Mouse (Mus musculus): ENCODE measurements around the gene 1700034J05Rik. TPM values are rescaled to one million over a fixed set of nuclear protein-coding genes. Genes with fewer than 3 reads are reported as not detected.
A peak's percentile ranks its signal among the peaks of the same experiment; 100 is the strongest.

1700034J05Rik gene
- polyA plus RNA-seq, 1 experiment: not detected

DNA sequence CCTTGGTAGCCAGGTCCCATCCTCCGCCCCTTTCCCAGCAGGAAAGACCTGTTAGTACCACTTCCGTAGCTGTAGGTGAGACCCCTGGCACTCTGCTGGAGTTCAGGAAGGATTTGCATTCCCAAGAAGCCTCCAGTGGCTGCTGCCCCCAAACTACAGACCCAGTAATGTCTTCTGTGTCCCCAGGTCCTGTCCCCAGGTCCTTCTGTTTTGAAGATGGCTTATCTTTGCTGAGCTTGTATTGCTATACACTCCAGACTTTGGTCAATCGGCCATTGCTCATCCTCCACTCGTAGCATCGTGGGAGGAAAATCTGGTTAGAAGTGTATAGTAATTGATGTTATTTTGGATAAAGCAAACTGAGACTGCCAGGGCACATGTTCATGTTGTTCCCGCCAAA, 13.6 kb upstream of the 1700034J05Rik start:
- no peaks in the 10 kb centered on the region for H3K27me3 ChIP-seq (replicated peaks)
- no peak overlapping the region for H3K4me3 ChIP-seq (replicated peaks)
- TF ChIP-seq FLI1 (IDR thresholded peaks at IDR 0.05; ENCODE audit: low read length) (no peak), GATA1 (IDR thresholded peaks at IDR 0.05; ENCODE audit: borderline replicate concordance, low read length) (no peak)
- no peaks in the 10 kb centered on the region for H3K9me3 ChIP-seq
- H3K4me1 ChIP-seq: peaks cover 74% of the 10 kb centered on the region
- H3K36me3 ChIP-seq (replicated peaks; ENCODE audit: low read length): peaks cover 20% of the 10 kb centered on the region

DNA sequence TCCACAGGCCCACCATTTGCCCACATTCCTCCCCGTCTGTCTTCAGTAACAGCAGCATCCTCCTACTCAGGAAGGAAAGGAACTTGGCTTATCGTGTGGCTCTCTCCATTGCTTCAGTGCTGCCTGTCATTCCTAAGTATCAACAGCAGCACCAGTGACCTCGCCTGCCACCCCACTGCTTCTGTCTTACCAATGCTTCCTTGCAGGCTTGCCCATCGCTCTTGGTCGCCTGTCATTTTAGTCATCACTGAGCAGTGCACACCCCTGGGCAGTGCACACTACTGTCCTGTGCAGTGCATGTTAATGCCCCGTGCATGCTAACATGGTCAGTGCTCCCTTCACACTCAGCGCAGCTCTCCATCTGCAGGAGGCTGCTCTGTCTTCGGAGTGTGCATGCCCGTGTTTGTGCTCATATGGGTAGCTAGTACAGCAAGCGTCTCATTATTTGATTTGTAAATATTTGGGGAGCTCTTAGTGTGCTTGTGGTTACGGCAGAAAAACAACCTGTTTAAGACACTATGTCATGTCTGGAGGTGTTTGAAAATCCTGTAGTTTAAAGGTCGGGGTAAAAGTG, 12.3 kb upstream of the 1700034J05Rik start:
- Histone ChIP-seq H3K4me3 (replicated peaks) (peak overlapping the region; percentile 84), H3K36me3 (replicated peaks; ENCODE audit: low read length) (peaks cover 27% of the 10 kb centered on the region), H3K27me3 (replicated peaks) (no peaks in the 10 kb centered on the region), H3K4me1 (peaks cover 79% of the 10 kb centered on the region), H3K9me3 (no peaks in the 10 kb centered on the region)
- TF ChIP-seq GATA1 (IDR thresholded peaks at IDR 0.05; ENCODE audit: borderline replicate concordance, low read length) (no peak), FLI1 (IDR thresholded peaks at IDR 0.05; ENCODE audit: low read length) (no peak)

DNA sequence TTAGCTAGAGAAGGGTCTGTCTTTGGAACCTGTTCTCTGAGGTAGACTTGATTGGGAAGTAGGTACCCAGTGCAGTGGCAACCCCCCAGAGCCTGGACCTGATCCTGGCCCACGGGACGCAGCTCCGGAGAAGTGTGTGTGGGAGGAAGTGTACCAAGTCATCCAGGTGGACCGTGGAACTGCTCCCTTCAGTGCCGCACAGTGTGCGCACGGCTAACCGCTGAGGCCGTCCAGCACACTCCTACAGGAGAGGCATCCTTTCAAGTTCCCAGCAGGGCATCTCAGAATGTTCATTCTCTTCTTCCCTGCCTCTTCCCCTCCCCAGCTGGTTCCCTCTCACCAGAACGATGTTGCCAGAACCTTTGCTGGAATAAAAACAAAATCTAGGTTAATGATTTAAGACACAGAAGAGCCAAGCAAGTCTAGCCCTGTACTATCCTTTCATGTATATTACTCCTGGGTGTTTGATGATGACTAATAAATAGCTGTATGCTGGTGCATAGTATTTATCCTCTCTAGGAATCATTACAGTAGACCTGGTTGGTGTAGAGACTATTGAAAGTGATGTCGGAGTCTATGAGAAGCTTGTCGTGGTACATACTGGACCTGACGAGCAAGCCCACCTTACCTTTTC, 11.0 kb upstream of the 1700034J05Rik start:
- H3K4me1 ChIP-seq: peaks cover 85% of the 10 kb centered on the region
- no peaks in the 10 kb centered on the region for H3K27me3 ChIP-seq (replicated peaks)
- H3K9me3 ChIP-seq: no peaks in the 10 kb centered on the region
- peaks cover 34% of the 10 kb centered on the region for H3K36me3 ChIP-seq (replicated peaks; ENCODE audit: low read length)
- TF ChIP-seq GATA1 (IDR thresholded peaks at IDR 0.05; ENCODE audit: borderline replicate concordance, low read length) (no peak), FLI1 (IDR thresholded peaks at IDR 0.05; ENCODE audit: low read length) (no peak)
- no peak overlapping the region for H3K4me3 ChIP-seq (replicated peaks)

DNA sequence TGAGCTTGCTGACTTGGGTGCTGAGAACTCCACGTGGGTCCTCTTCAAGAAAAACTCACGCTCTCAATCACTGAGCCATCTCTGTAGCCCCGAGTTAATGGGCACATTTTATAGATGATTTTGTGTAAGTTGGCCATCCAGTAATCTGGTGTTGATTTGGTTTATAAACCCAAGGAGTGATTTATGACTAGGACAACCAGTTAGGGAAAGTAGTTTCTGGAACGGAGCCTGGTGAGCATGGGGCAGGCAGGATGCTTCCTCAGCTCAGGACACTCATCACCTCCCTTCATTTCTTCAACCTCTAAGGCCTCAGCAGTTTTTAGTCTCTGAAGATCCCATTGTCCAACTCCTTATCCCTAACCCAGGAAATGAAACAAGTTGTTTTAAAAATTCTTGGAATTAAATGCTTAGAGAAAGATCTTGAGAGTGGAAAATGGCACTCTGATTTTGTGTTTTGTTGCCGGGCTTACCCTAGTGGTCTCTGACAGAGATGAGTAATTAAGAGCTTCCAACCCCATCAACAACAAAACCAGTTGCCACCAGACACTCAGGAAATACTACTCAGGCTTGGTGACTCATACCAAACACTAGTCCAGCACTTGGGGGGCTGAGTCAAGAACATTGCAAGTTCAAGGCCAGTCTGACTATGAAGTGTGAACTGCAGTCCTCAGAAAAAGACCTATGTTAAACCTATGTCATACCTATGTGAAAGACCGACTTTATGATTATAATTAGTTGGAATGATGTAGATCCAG, 9.4 kb upstream of the 1700034J05Rik start:
- Histone ChIP-seq H3K4me1 (peaks cover 94% of the 10 kb centered on the region), H3K27me3 (replicated peaks) (no peaks in the 10 kb centered on the region), H3K9me3 (no peaks in the 10 kb centered on the region), H3K36me3 (replicated peaks; ENCODE audit: low read length) (peaks cover 36% of the 10 kb centered on the region), H3K4me3 (replicated peaks) (no peak overlapping the region)
- no peak for TF ChIP-seq GATA1 (IDR thresholded peaks at IDR 0.05; ENCODE audit: borderline replicate concordance, low read length)
- TF ChIP-seq FLI1 (IDR thresholded peaks at IDR 0.05; ENCODE audit: low read length): no peak

DNA sequence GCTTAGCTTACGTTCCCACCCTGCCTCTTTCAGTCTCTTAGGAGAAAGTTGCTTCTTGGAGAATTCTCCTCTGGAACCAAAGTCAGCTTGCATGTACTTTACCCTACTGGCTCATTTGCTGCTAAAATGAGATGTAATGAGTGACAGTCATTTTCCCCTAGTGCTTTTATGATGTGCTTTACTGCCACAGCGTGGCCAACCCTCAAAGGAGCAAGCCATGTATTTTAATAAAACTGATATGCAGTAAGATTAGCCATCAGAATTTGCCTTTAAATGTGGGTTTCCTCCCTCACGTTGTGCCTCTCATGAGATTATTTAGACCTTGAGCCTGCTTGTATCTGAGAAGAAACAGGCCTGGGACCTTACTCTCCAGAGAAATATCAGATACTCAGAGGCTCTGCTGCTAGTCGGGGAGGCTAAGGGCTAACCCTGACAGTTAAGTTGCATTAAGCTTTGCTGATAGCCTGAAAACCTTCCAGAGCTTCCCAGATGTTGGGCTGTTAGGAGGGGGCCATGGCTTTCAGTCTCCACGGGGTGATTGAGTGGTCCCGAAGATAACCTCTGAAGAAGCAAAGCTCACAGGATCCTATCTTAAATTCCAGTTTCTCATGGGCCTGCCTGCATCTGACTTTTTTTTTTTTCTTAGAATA, 7.7 kb upstream of the 1700034J05Rik start:
- H3K4me3 ChIP-seq (replicated peaks): no peak overlapping the region
- peaks cover 41% of the 10 kb centered on the region for H3K36me3 ChIP-seq (replicated peaks; ENCODE audit: low read length)
- H3K4me1 ChIP-seq: peaks cover 97% of the 10 kb centered on the region
- no peak for TF ChIP-seq FLI1 (IDR thresholded peaks at IDR 0.05; ENCODE audit: low read length)
- TF ChIP-seq GATA1 (IDR thresholded peaks at IDR 0.05; ENCODE audit: borderline replicate concordance, low read length): no peak
- H3K27me3 ChIP-seq (replicated peaks): no peaks in the 10 kb centered on the region
- H3K9me3 ChIP-seq: no peaks in the 10 kb centered on the region

DNA sequence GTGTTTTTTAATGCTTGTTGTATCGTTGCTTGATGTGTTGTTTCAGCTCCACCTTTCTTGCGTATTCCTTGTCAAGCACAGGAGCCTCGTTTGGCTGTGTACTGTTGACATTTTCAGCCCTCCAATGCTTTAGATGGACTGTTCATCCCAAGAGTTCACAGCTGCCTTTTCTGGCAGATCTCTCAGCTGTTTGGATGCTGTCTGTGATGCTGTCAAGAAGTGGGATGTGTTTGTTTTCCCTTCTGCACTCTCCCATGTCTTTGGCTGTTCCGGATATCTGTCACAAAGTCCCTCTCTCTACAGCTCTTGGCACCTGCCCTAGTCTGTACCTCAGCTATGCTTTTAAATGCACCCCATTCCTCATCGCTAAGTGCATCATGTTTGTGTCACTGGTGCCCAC, 6.7 kb upstream of the 1700034J05Rik start:
- no peaks in the 10 kb centered on the region for H3K27me3 ChIP-seq (replicated peaks)
- peaks cover 41% of the 10 kb centered on the region for H3K36me3 ChIP-seq (replicated peaks; ENCODE audit: low read length)
- no peaks in the 10 kb centered on the region for H3K9me3 ChIP-seq
- no peak overlapping the region for H3K4me3 ChIP-seq (replicated peaks)
- TF ChIP-seq GATA1 (IDR thresholded peaks at IDR 0.05; ENCODE audit: borderline replicate concordance, low read length): no peak
- TF ChIP-seq FLI1 (IDR thresholded peaks at IDR 0.05; ENCODE audit: low read length): no peak
- peaks cover 97% of the 10 kb centered on the region for H3K4me1 ChIP-seq

DNA sequence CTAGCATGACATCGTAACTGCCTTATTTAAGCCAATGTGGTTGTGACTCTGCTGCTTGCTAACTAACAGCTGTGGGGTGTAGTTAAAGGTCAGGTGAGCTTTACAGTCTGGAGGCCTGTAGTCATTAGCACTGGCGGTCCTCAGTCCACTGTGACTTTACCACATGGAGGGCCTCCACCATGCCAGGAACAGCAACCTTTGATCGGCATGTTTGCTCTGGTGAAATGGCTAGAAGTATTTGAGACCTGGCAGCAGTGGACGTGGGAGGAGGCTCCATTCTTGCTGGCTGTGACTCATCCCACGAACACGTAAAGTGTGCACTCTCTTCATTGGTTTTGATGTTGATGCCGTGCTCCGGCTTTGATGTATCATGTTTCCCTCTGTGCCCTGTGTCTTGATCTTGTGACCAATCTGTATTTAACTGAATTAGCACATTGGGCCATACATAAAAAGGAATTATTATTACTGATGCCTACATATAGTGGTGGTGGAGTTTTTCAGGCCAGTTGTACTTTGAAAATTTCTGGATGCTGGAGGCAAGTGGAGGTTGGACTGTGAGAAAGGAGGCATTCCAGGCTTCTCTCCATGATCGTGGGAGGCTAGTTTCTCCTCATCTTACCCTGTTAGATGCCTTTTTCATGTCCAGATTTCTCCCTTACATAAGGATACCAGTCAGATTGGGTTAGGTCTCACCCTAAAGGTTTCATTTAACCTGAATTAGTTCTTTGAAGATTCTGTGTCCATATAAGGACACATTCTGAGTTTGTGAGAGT, 5.9 kb upstream of the 1700034J05Rik start:
- peaks cover 97% of the 10 kb centered on the region for H3K4me1 ChIP-seq
- H3K36me3 ChIP-seq (replicated peaks; ENCODE audit: low read length): peaks cover 38% of the 10 kb centered on the region
- TF ChIP-seq FLI1 (IDR thresholded peaks at IDR 0.05; ENCODE audit: low read length) (no peak), GATA1 (IDR thresholded peaks at IDR 0.05; ENCODE audit: borderline replicate concordance, low read length) (no peak)
- H3K27me3 ChIP-seq (replicated peaks): no peaks in the 10 kb centered on the region
- H3K9me3 ChIP-seq: no peaks in the 10 kb centered on the region
- H3K4me3 ChIP-seq (replicated peaks): no peak overlapping the region

DNA sequence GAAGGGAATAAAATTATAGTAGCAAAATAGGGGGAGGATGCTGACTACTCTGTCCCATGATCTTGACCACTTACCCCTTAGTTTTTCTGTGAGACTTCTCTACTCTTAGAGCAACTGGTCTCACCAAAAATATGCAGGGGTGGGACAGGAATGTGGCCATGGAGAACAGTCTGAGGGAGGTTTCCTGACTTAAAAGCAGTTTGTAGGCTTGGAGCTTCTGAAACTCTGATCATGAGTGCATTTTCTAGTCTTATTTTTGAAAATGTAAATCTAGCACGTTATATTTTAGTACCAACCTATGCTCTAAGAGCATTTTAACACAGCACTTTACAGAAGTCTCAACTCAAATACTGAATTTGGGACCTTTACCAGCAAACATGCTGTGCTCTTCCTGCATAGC, 4.5 kb upstream of the 1700034J05Rik start:
- no peak for TF ChIP-seq FLI1 (IDR thresholded peaks at IDR 0.05; ENCODE audit: low read length)
- no peak for TF ChIP-seq GATA1 (IDR thresholded peaks at IDR 0.05; ENCODE audit: borderline replicate concordance, low read length)
- H3K27me3 ChIP-seq (replicated peaks): no peaks in the 10 kb centered on the region
- H3K9me3 ChIP-seq: no peaks in the 10 kb centered on the region
- no peak overlapping the region for H3K4me3 ChIP-seq (replicated peaks)
- peaks cover 35% of the 10 kb centered on the region for H3K36me3 ChIP-seq (replicated peaks; ENCODE audit: low read length)
- H3K4me1 ChIP-seq: peaks cover 96% of the 10 kb centered on the region

DNA sequence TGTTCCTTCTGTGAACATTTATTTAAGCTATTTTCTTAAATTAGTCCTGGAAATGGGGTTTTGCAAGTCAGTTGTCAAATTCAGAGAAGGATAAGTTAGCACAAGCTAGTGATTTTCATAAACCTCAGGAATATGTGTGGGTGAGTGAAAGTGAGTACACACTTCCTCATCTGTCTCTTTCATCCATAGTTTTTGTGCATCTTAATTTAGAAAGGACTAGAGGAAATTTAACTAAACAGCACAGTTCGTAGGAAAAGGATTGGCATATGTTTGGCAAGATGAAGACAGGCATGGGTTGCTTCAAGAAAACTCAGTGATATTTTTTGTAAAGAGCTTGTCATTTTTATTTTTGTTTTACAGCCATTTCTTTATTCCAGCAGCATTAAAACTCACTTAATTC, 2.7 kb upstream of the 1700034J05Rik start:
- Histone ChIP-seq H3K4me1 (peaks cover 99% of the 10 kb centered on the region), H3K9me3 (no peaks in the 10 kb centered on the region), H3K4me3 (replicated peaks) (no peak overlapping the region), H3K36me3 (replicated peaks; ENCODE audit: low read length) (peaks cover 39% of the 10 kb centered on the region), H3K27me3 (replicated peaks) (no peaks in the 10 kb centered on the region)
- no peak for TF ChIP-seq FLI1 (IDR thresholded peaks at IDR 0.05; ENCODE audit: low read length)

Measured in megakaryocyte, embryonic 14.5 days (primary cell).